Mouse (Mus musculus): ENCODE results near the gene Zfp958. TPM values are rescaled to one million over a fixed set of nuclear protein-coding genes. Genes with fewer than 3 reads are reported as not detected.

Zfp958 gene
- polyA plus RNA-seq, 1 experiment from 2014 or later: 15.4 TPM

DNA sequence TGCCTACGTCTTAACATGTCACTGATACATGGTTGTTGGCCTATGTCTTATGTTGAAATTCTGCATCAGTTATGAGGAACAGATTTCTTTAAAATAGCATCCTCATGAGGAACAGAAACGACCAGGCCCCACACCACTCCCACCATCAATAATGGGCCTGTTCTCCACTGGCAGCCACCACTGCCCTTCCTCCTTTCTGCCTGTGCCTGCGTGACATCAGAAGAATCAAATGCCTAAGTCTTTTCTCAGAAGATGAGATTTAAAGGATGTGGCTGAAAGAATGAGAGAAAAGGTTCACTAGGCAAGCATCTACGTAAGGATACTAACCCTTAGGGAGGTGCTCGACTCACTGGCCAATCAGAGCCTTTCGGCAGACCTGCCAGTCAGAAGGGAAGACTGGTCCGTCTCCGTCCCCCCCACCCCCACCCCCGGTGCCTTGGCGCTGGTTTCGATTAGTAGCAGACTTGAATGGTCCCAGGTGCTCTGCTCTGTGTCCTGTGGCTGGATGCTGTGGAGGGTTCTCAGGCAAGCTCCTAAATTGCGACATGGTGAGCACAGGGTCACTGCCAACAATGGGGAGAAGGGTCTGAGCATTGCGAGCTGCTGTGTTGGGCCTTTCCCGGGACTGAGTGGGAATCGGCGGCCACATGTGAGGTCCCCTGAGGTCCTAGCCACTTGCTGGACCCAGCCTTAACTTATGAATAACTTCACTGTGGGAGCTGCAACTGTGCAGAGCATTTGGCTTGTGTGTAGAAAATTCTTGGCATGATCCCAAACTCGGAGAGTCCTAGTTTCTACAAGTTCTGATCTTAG lies 62.4 kb downstream of the Zfp958 start:
- Histone ChIP-seq H3K36me3 (no peaks in the 10 kb centered on the region), H3K9me3 (peaks cover 10% of the 10 kb centered on the region; the same call in 1 of the 2 replicates), H3K27ac (replicated peaks) (no peak overlapping the region), H3K4me2 (no peak overlapping the region), H3K4me1 (replicated peaks) (peaks cover 6% of the 10 kb centered on the region), H3K9ac (no peak overlapping the region), H3K4me3 (no peak overlapping the region), H3K27me3 (no peaks in the 10 kb centered on the region)
- WGBS: 89% methylated on average over 17 of the region's 17 CpGs
- ATAC-seq (ENCODE audit: low read depth): no peak

DNA sequence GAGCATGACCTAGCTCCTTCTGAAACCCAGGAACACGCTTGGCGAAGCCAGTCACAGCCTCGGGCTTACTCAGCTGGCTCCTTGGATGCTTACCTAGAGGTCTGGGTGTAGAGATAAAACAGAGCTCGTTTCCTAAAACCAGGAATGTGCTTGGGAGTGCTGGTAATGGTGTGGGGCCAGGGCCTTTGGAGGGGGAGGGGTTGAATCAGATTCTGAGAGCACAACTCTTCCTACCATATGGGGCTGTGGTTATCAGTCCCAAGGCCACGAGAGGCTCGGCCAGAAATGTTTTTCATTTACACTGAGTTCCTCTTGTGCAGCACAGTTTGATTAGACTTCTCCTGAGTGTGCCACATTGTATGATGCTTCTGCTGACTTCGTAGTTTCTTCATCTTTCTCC lies 63.6 kb downstream of the Zfp958 start:
- Histone ChIP-seq H3K27me3 (no peaks in the 10 kb centered on the region), H3K4me1 (replicated peaks) (peaks cover 6% of the 10 kb centered on the region), H3K9ac (peak overlapping the region; percentile 88), H3K4me2 (peak overlapping the region; percentile 60), H3K27ac (replicated peaks) (peak overlapping the region; percentile 99), H3K9me3 (peaks cover 4% of the 10 kb centered on the region; the same call in 1 of the 2 replicates), H3K36me3 (no peaks in the 10 kb centered on the region), H3K4me3 (peak overlapping the region; percentile 67)
- no peak for ATAC-seq (ENCODE audit: low read depth)
- 91% methylated on average over 7 of the region's 7 CpGs for WGBS

DNA sequence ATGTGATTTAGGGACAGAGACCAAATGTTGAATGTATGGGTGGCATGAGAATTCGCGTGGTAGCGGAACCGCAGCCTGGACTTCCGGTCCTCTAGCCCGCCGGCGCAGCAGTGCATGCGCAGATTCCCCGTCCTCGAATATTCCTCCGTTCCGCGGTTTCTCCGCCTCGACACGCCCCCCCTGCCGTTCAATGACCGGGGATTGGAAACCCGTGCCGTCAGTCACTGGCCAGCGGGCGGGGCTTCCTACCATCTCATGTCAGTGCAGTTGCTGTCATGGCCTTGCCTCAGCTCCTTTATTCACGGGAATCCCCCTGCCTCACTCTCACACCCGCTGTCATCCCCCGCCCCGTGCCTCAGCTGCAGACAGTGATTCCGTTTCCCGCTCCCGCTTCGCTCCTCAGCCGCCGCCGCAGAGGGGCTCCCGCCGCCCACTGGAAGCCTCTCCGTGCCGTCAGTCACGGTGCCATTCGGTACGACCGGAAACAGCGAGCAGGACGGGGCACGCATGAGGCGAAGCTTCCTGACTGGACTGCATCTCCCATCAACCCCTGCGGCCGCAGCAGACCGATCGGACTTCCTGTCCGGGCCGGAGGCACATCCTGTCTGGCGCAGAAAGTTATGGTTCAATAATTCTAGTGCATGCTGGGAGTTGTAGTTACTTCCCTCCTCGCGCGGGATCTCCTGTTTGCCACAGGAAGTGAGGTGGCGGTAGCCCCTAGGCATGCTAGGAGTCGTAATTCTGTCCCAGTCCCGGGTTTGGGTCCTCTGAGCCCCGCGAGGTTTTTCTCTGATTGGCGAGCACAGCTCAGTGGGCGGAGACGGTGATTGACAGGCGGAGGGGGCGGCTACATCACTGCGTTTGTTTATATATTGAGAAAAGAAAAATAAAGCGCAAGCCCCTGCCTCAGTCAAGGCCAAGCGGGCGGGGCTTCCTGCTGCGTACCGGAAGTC lies 64.6 kb downstream of the Zfp958 start:
- H3K36me3 ChIP-seq: no peaks in the 10 kb centered on the region
- peak overlapping the region; percentile 60 for H3K4me2 ChIP-seq
- under 1% methylated on average over 72 of the region's 72 CpGs for WGBS

DNA sequence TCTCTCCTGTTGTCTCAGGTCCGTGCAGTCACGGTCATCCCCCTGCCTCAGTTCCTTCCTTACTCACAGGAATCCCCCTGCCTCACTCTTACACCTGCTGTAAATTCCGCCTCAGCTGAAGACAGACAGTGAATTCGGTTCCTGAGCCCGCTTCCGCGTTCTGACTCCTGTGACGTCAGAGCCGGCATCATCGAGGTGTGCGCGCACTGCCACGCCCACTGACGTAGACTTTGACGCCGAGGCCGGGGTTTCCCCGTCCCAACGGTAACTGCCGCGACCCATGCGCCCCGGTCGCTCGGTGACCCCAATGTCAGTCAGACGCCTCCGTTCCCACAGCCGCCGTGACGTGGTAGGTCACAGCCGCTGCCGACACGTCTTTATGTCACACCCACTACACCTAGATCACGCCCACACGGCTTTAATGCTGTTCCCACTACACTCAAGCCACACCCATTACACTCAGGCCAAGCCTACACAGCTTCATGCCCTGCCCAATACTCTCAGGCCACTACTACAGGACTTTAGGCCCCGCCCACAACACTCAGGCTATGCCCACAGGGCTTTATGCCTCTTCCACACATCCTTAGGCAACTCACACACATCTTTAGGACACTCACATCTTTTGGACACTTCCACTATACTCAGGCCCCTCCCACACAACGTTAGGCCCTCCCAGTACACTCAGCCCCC lies 65.4 kb downstream of the Zfp958 start:
- peak; percentile 73 for ATAC-seq (ENCODE audit: low read depth)
- Histone ChIP-seq H3K36me3 (no peaks in the 10 kb centered on the region), H3K4me2 (peak overlapping the region; percentile 55), H3K4me1 (replicated peaks) (peaks cover 6% of the 10 kb centered on the region), H3K4me3 (peak overlapping the region; percentile 67), H3K27ac (replicated peaks) (peak overlapping the region; percentile 99), H3K27me3 (no peaks in the 10 kb centered on the region), H3K9ac (peak overlapping the region; percentile 78), H3K9me3 (no peaks in the 10 kb centered on the region)
- under 1% methylated on average over 37 of the region's 37 CpGs for WGBS

More for the DNA sequence above, 64.6 kb downstream of the Zfp958 start:
- peak; percentile 96 for ATAC-seq (ENCODE audit: low read depth)
- Histone ChIP-seq H3K4me3 (peak overlapping the region; percentile 67), H3K4me1 (replicated peaks) (peaks cover 6% of the 10 kb centered on the region), H3K9me3 (peaks cover 3% of the 10 kb centered on the region; the same call in 1 of the 2 replicates), H3K9ac (peak overlapping the region; percentile 88), H3K27ac (replicated peaks) (peak overlapping the region; percentile 99), H3K27me3 (no peaks in the 10 kb centered on the region)

DNA sequence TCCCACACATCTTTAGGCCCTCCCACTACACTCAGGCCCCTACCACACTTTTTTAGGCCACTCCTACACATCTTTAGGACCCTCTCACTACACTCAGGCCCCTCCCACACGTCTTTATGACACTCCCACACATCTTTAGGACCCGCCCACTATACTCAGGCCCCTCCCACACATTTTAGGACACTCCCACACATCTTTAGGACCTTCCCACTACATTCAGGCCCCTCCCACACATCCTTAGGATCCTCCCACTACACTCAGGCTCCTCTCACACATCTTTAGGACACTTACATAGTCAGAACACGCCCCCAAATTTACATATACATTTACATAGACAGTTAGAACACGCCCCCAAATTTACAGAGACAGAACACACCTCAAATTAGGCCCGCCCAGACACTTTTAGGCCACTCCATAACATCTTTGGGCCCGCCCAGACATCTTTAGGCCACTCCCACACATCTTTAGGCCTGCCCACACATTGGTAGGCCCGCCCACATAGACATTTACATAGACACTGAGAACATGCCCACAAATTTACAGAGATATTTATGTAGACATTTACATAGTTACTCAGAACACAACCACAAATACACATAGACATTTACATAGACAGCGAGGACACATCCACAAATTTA lies 66.1 kb downstream of the Zfp958 start:
- no peak for ATAC-seq (ENCODE audit: low read depth)
- Histone ChIP-seq H3K27me3 (no peaks in the 10 kb centered on the region), H3K4me3 (peak overlapping the region; percentile 67), H3K4me2 (peak overlapping the region; percentile 55), H3K9ac (no peak overlapping the region; the same call in 1 of the 2 replicates), H3K9me3 (no peaks in the 10 kb centered on the region), H3K27ac (replicated peaks) (peak overlapping the region; percentile 99), H3K4me1 (replicated peaks) (peaks cover 6% of the 10 kb centered on the region), H3K36me3 (no peaks in the 10 kb centered on the region)
- 78% methylated on average over 8 of the region's 8 CpGs for WGBS

DNA sequence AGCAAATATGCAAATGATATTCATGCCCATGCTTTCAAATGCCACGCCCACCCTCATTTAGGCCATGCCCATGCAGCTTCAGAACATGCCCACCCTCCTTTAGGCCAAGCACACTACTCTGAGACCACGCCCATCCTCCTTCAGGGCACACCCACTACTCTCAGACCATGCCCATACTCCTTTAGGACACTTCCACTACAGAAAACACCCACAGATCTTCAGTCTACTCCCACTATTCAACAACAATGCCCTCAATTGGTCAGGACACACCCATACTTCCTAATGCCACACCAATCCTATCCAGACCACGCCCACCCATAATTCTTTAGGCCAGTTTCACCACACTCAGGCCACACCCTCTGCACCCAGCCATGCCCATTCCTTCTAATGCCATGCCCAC lies 66.8 kb downstream of the Zfp958 start:
- no peaks in the 10 kb centered on the region for H3K27me3 ChIP-seq
- no peaks in the 10 kb centered on the region for H3K9me3 ChIP-seq
- peaks cover 6% of the 10 kb centered on the region for H3K4me1 ChIP-seq (replicated peaks)
- no peak overlapping the region for H3K9ac ChIP-seq
- no peak overlapping the region for H3K4me2 ChIP-seq
- H3K27ac ChIP-seq (replicated peaks): no peak overlapping the region
- no peak overlapping the region for H3K4me3 ChIP-seq
- WGBS: 91% methylated on average over 3 of the region's 3 CpGs
- no peak for ATAC-seq (ENCODE audit: low read depth)
- no peaks in the 10 kb centered on the region for H3K36me3 ChIP-seq

Other genes starting within 250 kb of the Zfp958 start
- gene Cers4, start 120.1 kb upstream of the Zfp958 start, polyA plus RNA-seq (2015; fragmentation: Nextera tagmentation; extraction: Ambion mirVana): 33.0 and 33.4 TPM in 2 replicates
- 13.1 and 15.7 TPM in 2 replicates for gene Shcbp1, start 166.4 kb downstream of the Zfp958 start, polyA plus RNA-seq (2015; fragmentation: Nextera tagmentation; extraction: Ambion mirVana)

Measured in neural tube, embryonic 13.5 days (tissue).